Mouse (Mus musculus) gastrocnemius, postnatal 10 days (tissue): ENCODE measurements around the gene St3gal6. TPM values are rescaled to one million over a fixed set of nuclear protein-coding genes. Genes with fewer than 3 reads are reported as not detected.
"Not testable (repeated sequence)": the region's sequence is repeated elsewhere in the genome, so short reads cannot be mapped to it uniquely, and the experiment has no call there.

Source experiments
- DNase-seq: peaks from one replicate; pipeline ENCODE4 v3.0.0; 2021; ENCODE audit warnings: mixed read lengths
- total RNA-seq, 2 experiments: library from RNA; stranded (reverse); gene quantifications; 2 replicates each; pipeline ENCODE4 v1.2.3; 2021

Gene St3gal6
- total RNA-seq, 2 experiments from 2014 or later: 37.3 to 40.5 TPM

- no peak for DNase-seq
Observed at GRCm38 (mm10) chr16:58475544-58476154, 48.4 kb downstream of the St3gal6 start.

GRCm38 (mm10) chr16:58474875-58475274 is 49.2 kb downstream of the St3gal6 start:
- DNase-seq: no peak

- no peak for DNase-seq
Observed at GRCm38 (mm10) chr16:58470841-58471240, 53.2 kb downstream of the St3gal6 start.

GRCm38 (mm10) chr16:58470061-58470460 is 54.0 kb downstream of the St3gal6 start:
- no peak for DNase-seq

- DNase-seq: no peak
Observed at GRCm38 (mm10) chr16:58465412-58465811, 58.6 kb downstream of the St3gal6 start.

GRCm38 (mm10) chr16:58464051-58464450 is 60.0 kb downstream of the St3gal6 start:
- DNase-seq: no peak

- no peak for DNase-seq
Observed at GRCm38 (mm10) chr16:58462519-58462918, 61.5 kb downstream of the St3gal6 start.

GRCm38 (mm10) chr16:58461856-58462518 is 62.1 kb downstream of the St3gal6 start:
- no peak for DNase-seq

- DNase-seq: no peak
Observed at GRCm38 (mm10) chr16:58460386-58460785, 63.7 kb downstream of the St3gal6 start.

GRCm38 (mm10) chr16:58459966-58460365 is 64.1 kb downstream of the St3gal6 start:
- not testable (repeated sequence) for DNase-seq

- DNase-seq: no peak
Observed at GRCm38 (mm10) chr16:58456991-58457390, 67.1 kb downstream of the St3gal6 start.

GRCm38 (mm10) chr16:58456445-58456844 is 67.6 kb downstream of the St3gal6 start:
- DNase-seq: no peak

- no peak for DNase-seq
Observed at GRCm38 (mm10) chr16:58455118-58455517, 68.9 kb downstream of the St3gal6 start.

GRCm38 (mm10) chr16:58454617-58455016 is 69.4 kb downstream of the St3gal6 start:
- DNase-seq: peak; percentile 43

GRCm38 (mm10) chr16:58453820-58454219 is 70.2 kb downstream of the St3gal6 start:
- DNase-seq: no peak

- no peak for DNase-seq
Observed at GRCm38 (mm10) chr16:58453138-58453537, 70.9 kb downstream of the St3gal6 start.

- no peak for DNase-seq
Observed at GRCm38 (mm10) chr16:58451647-58452046, 72.4 kb downstream of the St3gal6 start.

GRCm38 (mm10) chr16:58450648-58451047 is 73.4 kb downstream of the St3gal6 start:
- no peak for DNase-seq

GRCm38 (mm10) chr16:58449073-58449472 is 75.0 kb downstream of the St3gal6 start:
- no peak for DNase-seq

- no peak for DNase-seq
Observed at GRCm38 (mm10) chr16:58446281-58447259, 77.5 kb downstream of the St3gal6 start.

- no peak for DNase-seq
Observed at GRCm38 (mm10) chr16:58444735-58445134, 79.3 kb downstream of the St3gal6 start.

GRCm38 (mm10) chr16:58432384-58432783 is 91.7 kb downstream of the St3gal6 start:
- no peak for DNase-seq

GRCm38 (mm10) chr16:58430246-58430645 is 93.8 kb downstream of the St3gal6 start:
- DNase-seq: no peak
